Mouse (Mus musculus) kidney, postnatal 0 days (tissue): ENCODE data around the gene Sgsm2. TPM values are rescaled to one million over a fixed set of nuclear protein-coding genes. Genes with fewer than 3 reads are reported as not detected.

Experiments
- ATAC-seq: fragments of 200-750 bp; cut with Nextera tagmentation; replicated peaks from 2 replicates; pipeline ENCODE4 v1.8.0; 2017; ENCODE audit warnings: low read depth, moderate number of reproducible peaks, moderate TSS enrichment, moderate library complexity; ENCODE audit not compliant: low FRiP score
- DNase-seq: peaks from one replicate; pipeline ENCODE4 v3.0.0-alpha.2; 2016; ENCODE audit warnings: low spot score
- H3K27ac ChIP-seq: fragments of 300-500 bp; sonication (generic); 2 replicates; pipeline ENCODE4 v1.5.1; 2014; ENCODE audit warnings: mild to moderate bottlenecking
- H3K27me3 ChIP-seq: fragments of 300-500 bp; sonication (generic); 2 replicates; pipeline ENCODE4 v1.6.1; 2014; ENCODE audit warnings: low read length, mixed read lengths; ENCODE audit not compliant: insufficient read depth
- H3K36me3 ChIP-seq: fragments of 300-500 bp; sonication (generic); 2 replicates; pipeline ENCODE4 v1.6.1; 2014; ENCODE audit warnings: low read length, mixed read lengths; ENCODE audit not compliant: insufficient read depth
- H3K4me1 ChIP-seq: fragments of 300-500 bp; sonication (generic); replicated peaks from 2 replicates; pipeline ENCODE4 v1.6.1; 2014; ENCODE audit warnings: antibody characterized with exemption, low read length, mixed read lengths; ENCODE audit not compliant: insufficient read depth
- H3K4me2 ChIP-seq: fragments of 300-500 bp; sonication (generic); 2 replicates; pipeline ENCODE4 v1.6.1; 2014; ENCODE audit warnings: mild to moderate bottlenecking, low read length, moderate library complexity, mixed read lengths
- H3K4me3 ChIP-seq: fragments of 300-500 bp; sonication (generic); replicated peaks from 2 replicates; pipeline ENCODE4 v1.5.1; 2014; ENCODE audit warnings: low read depth, low read length
- H3K9ac ChIP-seq: fragments of 300-500 bp; sonication (generic); 2 replicates; pipeline ENCODE4 v1.6.1; 2014; ENCODE audit warnings: low read depth, low read length
- H3K9me3 ChIP-seq: fragments of 300-500 bp; sonication (generic); replicated peaks from 2 replicates; pipeline ENCODE4 v1.6.1; 2016; ENCODE audit warnings: low read length, inconsistent platforms, mixed read lengths
- CTCF ChIP-seq: IDR thresholded peaks from 2 replicates; pipeline ENCODE4 v1.5.1; 2016; ENCODE audit warnings: antibody characterized with exemption, low read depth, mild to moderate bottlenecking, moderate library complexity
- WGBS: fragments of 180-500 bp; shearing (Covaris S2); extraction: QIAGEN DNeasy Blood & Tissue Kit; methylation state at CpG from one replicate; pipeline ENCODE4 v1.1.7; 2014; 5-methylcytosine and 5-hydroxymethylcytosine counted together
- polyA plus RNA-seq: library from polyadenylated mRNA; unstranded; fragments of >200 nt; fragmentation: Nextera tagmentation; extraction: Ambion mirVana; gene quantifications from 2 replicates; pipeline ENCODE4 v1.2.1, GENCODE M21; 2015

Gene Sgsm2
- polyA plus RNA-seq, 1 experiment from 2014 or later = 4.9 TPM

GRCm38 (mm10) chr11:74925577-74926387 lies 28.9 kb upstream of the Sgsm2 start, which contains the start of the genes Smg6 and Srr:
Smg6 (plus strand) TSS chr11:74925823.
Srr (minus strand) TSS chr11:74925948.
- ATAC-seq (peak; percentile 93), DNase-seq (peak; percentile 98)
- peak within 1 kb of the TSS; percentile 88 for H3K9ac ChIP-seq
- H3K4me3 ChIP-seq = peak within 1 kb of the TSS; percentile 85
- 0 out of 2 replicates have a peak, but pooled peaks cover 13% of the 10 kb centered on the region for H3K4me1 ChIP-seq
- 0 out of 2 replicates have a peak, but pooled peaks cover 7% of the 10 kb centered on the region for H3K36me3 ChIP-seq
- H3K27me3 ChIP-seq = no peaks in the 10 kb centered on the region
- TF ChIP-seq CTCF = no peak
- peak within 1 kb of the TSS; percentile 65 for H3K4me2 ChIP-seq
- under 1% methylated on average over 76 of the region's 88 CpGs for WGBS
- H3K9me3 ChIP-seq = no peaks in the 10 kb centered on the region
- peak within 1 kb of the TSS; percentile 99 for H3K27ac ChIP-seq

DNA sequence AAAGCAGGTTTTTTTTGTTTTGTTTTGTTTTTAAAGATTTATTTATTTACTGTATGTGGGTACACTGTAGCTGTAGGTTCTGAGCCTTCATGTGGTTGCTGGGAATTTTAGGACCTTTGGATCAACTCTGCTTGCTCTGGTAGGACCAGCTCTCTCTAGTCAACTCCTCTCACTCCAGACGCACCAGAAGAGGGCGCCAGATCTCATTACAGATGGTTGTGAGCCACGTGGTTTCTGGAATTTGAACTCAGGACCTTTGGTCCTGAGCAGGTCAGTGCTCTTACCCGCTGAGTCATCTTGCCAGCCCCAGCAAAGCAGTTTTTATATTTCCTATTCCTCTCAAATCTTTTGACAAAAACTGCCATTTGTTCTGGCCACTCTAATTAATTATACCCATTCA lies 27.3 kb upstream of the Sgsm2 start:
- 0 out of 2 replicates have a peak overlapping the region, but pooled peaks have one; percentile 65 for H3K4me2 ChIP-seq
- 50% methylated on average over 4 of the region's 4 CpGs for WGBS
- ATAC-seq (no peak), DNase-seq (peak; percentile 50)
- no peak overlapping the region for H3K9ac ChIP-seq
- no peak overlapping the region for H3K27ac ChIP-seq
- no peaks in the 10 kb centered on the region for H3K9me3 ChIP-seq
- TF ChIP-seq CTCF = peak; percentile 64
- H3K4me3 ChIP-seq = no peak overlapping the region
- H3K4me1 ChIP-seq = 0 out of 2 replicates have a peak, but pooled peaks cover 13% of the 10 kb centered on the region
- peaks cover 6% of the 10 kb centered on the region for H3K36me3 ChIP-seq
- H3K27me3 ChIP-seq = no peaks in the 10 kb centered on the region

DNA sequence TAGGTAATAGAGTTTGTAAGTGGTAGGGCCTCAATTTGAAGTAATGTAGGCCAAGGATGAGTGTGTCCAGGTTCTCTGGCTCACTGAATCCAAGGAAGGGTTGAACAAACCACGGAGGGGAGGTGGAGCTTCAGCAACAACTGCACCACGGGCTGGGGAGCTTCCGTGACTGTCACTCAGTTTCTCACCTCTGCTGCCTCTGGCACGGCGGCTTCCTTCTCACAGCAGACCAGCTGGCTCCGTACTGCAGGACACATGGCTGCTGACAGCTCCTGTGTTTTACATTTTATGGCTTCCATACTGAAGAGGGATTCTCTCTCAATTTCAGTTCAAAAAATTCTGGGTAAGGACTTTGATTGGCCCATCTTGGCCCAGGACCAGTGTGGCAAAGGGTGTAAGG lies 22.4 kb upstream of the Sgsm2 start:
- H3K9me3 ChIP-seq = no peaks in the 10 kb centered on the region
- no peak for DNase-seq
- H3K4me1 ChIP-seq = no peaks in the 10 kb centered on the region
- no peak overlapping the region for H3K27ac ChIP-seq
- no peak for ATAC-seq
- 54% methylated on average over 6 of the region's 6 CpGs for WGBS
- H3K4me2 ChIP-seq = no peak overlapping the region
- no peaks in the 10 kb centered on the region for H3K27me3 ChIP-seq
- H3K4me3 ChIP-seq = no peak overlapping the region
- TF ChIP-seq CTCF = no peak
- no peak overlapping the region for H3K9ac ChIP-seq
- H3K36me3 ChIP-seq = peaks cover 24% of the 10 kb centered on the region

GRCm38 (mm10) chr11:74912492-74912891 lies 15.6 kb upstream of the Sgsm2 start:
- WGBS = 88% methylated on average over 3 of the region's 3 CpGs
- Histone ChIP-seq H3K4me2 (no peak overlapping the region), H3K9ac (no peak overlapping the region), H3K9me3 (no peaks in the 10 kb centered on the region), H3K27me3 (no peaks in the 10 kb centered on the region), H3K4me1 (no peaks in the 10 kb centered on the region), H3K27ac (no peak overlapping the region), H3K4me3 (no peak overlapping the region), H3K36me3 (peaks cover 28% of the 10 kb centered on the region; the same call in 1 of the 2 replicates)
- ATAC-seq = no peak
- no peak for DNase-seq
- TF ChIP-seq CTCF = no peak

DNA sequence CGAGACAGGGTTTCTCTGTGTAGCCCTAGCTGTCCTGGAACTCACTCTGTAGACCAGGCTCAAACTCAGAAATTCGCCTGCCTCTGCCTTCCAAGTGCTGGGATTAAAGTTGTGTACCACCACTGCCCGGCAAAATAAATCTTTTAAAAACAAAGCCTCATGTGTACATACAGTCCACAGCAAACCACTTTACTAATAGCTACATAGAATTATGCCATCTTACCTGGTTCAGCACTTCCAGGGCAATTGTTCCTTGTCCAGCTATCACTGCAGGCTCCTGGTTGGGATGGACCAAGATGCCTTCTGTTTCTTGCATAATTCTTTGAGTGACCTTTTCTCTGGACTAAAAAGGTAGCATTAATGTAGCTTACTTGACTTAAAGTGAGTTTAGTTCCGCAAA lies 13.1 kb upstream of the Sgsm2 start:
- WGBS = 88% methylated on average over 4 of the region's 4 CpGs
- no peak overlapping the region for H3K4me3 ChIP-seq
- H3K4me1 ChIP-seq = no peaks in the 10 kb centered on the region
- H3K4me2 ChIP-seq = no peak overlapping the region
- H3K27ac ChIP-seq = no peak overlapping the region
- ATAC-seq = no peak
- no peaks in the 10 kb centered on the region for H3K27me3 ChIP-seq
- no peaks in the 10 kb centered on the region for H3K9me3 ChIP-seq
- peaks cover 45% of the 10 kb centered on the region for H3K36me3 ChIP-seq
- H3K9ac ChIP-seq = no peak overlapping the region
- DNase-seq = no peak
- TF ChIP-seq CTCF = no peak

DNA sequence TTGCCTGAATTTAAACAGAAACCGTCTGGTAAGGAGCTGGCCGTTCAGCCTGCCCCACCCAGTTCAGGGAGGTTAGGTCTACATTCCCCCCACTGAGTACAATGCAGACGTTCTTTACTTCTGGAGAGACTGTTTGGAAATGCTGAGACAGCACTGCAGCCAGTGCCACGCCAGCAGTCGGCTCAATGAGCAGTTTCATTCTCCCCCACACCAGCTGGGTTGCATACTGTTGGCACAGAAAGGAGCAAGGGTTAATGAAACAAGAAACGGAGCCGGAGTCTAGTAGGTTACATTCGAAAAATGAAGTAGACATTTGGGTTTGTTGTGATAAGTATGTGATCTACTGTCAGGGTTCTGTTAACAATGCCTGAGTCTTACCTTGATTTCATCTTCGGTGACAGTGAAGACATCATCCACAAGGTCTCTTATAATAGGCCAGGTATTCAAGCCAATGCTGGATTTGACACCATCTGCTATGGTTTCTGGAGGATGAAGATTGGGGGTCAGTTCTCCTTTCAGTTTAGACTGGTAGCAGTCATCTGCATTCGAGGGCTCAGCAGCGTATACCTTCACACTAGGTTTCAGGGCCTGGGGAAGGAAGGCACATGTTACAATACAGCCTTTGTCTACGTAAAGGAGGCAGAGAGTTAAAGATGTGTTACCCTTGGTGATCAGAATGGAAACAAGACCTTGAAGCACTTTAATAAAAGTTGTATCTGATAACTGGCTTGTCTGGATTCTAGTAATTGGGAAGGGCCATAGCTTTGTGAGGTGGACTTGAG lies 11.9 kb upstream of the Sgsm2 start:
- Histone ChIP-seq H3K9me3 (no peaks in the 10 kb centered on the region), H3K9ac (no peak overlapping the region), H3K4me2 (no peak overlapping the region), H3K4me3 (no peak overlapping the region), H3K27me3 (no peaks in the 10 kb centered on the region), H3K27ac (no peak overlapping the region), H3K4me1 (no peaks in the 10 kb centered on the region), H3K36me3 (peaks cover 57% of the 10 kb centered on the region)
- WGBS = 58% methylated on average over 12 of the region's 12 CpGs
- ATAC-seq (no peak), DNase-seq (no peak)
- no peak for TF ChIP-seq CTCF
